ENCODE assay signal across 8 mouse cellular contexts in genomic region chr1:53706431-53707361, GRCm38 (mm10). TPM values are rescaled to one million over a fixed set of nuclear protein-coding genes. Genes with fewer than 3 reads are reported as not detected.
DNase-seq lines count a peak whose midpoint lies in the region; ATAC-seq and TF ChIP-seq lines count a peak whose summit lies in the region.

Gene Dnah7a (minus strand): TSS chr1:53706784.

- peak; percentile 74 for ATAC-seq in lung, embryonic 16.5 days (ENCODE audit: low read depth)

- peak within 1 kb of the TSS; percentile 84 for H3K4me2 ChIP-seq in lung, embryonic 16.5 days (ENCODE audit: low read depth, low read length)

- no peaks in the 10 kb centered on the region for H3K27me3 ChIP-seq in E14TG2a.4 (ENCODE audit: insufficient read depth, low read length)
- H3K27me3 ChIP-seq in lung, embryonic 16.5 days (ENCODE audit: control insufficient read depth, insufficient read depth, low read depth, low read length) = no peaks in the 10 kb centered on the region

- intact Hi-C loops in heart, postnatal 25 days (cut with DNase I) = no loop called here

- 18% methylated on average over 42 of the region's 42 CpGs for WGBS in bone marrow, adult 2 months
- 13% methylated on average over 42 of the region's 42 CpGs for WGBS in lung, embryonic 16.5 days

- TF ChIP-seq POLR2A in bone marrow, adult 2 months (IDR thresholded peaks at IDR 0.05; ENCODE audit: borderline replicate concordance, control insufficient read depth, low read depth, low read length) = no peak
- TF ChIP-seq POLR2A in embryonic fibroblast, embryonic 13.5 days (IDR thresholded peaks at IDR 0.05; ENCODE audit: low read depth, low read length) = no peak

- peak; percentile 20; the same call in 1 of the 2 replicates for TF ChIP-seq CTCF in E14TG2a.4 (conservative IDR thresholded peaks at IDR 0.05; ENCODE audit: low read length)
- no peak for TF ChIP-seq CTCF in bone marrow, adult 2 months (IDR thresholded peaks at IDR 0.05; ENCODE audit: control insufficient read depth, insufficient read depth, low read length)
- peak; percentile 26; the same call in 1 of the 2 replicates for TF ChIP-seq CTCF in embryonic fibroblast, embryonic 13.5 days (IDR thresholded peaks at IDR 0.05; ENCODE audit: borderline replicate concordance, insufficient read depth, low read length)

- H3K27ac ChIP-seq in bone marrow, adult 2 months (ENCODE audit: control insufficient read depth, insufficient read depth, low read depth, low read length, poor library complexity) = no peak within 1 kb of the TSS
- H3K27ac ChIP-seq in embryonic fibroblast, embryonic 13.5 days (ENCODE audit: insufficient read depth, low read length) = no peak within 1 kb of the TSS
- no peak within 1 kb of the TSS for H3K27ac ChIP-seq in lung, embryonic 16.5 days (ENCODE audit: low read length)

- H3K4me3 ChIP-seq in E14TG2a.4 (replicated peaks; ENCODE audit: low read length) = peak within 1 kb of the TSS; percentile 80
- H3K4me3 ChIP-seq in bone marrow, adult 2 months (replicated peaks; ENCODE audit: control insufficient read depth, low read depth, low read length) = peak within 1 kb of the TSS; percentile 3
- peak within 1 kb of the TSS; percentile 21 for H3K4me3 ChIP-seq in embryonic fibroblast, embryonic 13.5 days (ENCODE audit: insufficient read depth, low read length)
- H3K4me3 ChIP-seq in lung, embryonic 16.5 days (ENCODE audit: low read length) = peak within 1 kb of the TSS; percentile 51

- H3K4me1 ChIP-seq in E14TG2a.4 (replicated peaks; ENCODE audit: low read depth, low read length) = peaks cover 16% of the 10 kb centered on the region
- no peaks in the 10 kb centered on the region for H3K4me1 ChIP-seq in bone marrow, adult 2 months (ENCODE audit: control insufficient read depth, insufficient read depth, low read length)
- H3K4me1 ChIP-seq in embryonic fibroblast, embryonic 13.5 days (ENCODE audit: control insufficient read depth, insufficient read depth, low read length) = no peaks in the 10 kb centered on the region
- H3K4me1 ChIP-seq in lung, embryonic 16.5 days (replicated peaks; ENCODE audit: control insufficient read depth, insufficient read depth, low read length) = no peaks in the 10 kb centered on the region

- H3K9me3 ChIP-seq in E14TG2a.4 (ENCODE audit: low read length) = no peaks in the 10 kb centered on the region
- no peaks in the 10 kb centered on the region for H3K9me3 ChIP-seq in lung, embryonic 16.5 days (ENCODE audit: control insufficient read depth, low read length)

- peak within 1 kb of the TSS; percentile 56 for H3K9ac ChIP-seq in lung, embryonic 16.5 days (ENCODE audit: low read length)

- peak; percentile 2 for DNase-seq in heart, postnatal 25 days (ENCODE audit: low spot score)
- peak; percentile 67 to 78 for DNase-seq in layer of hippocampus, postnatal 10 days (ENCODE audit: low spot score in 2 of 2)
- peak; percentile 42 for DNase-seq in ovary, postnatal 36 days (ENCODE audit: low spot score)
- peak; percentile 38 for DNase-seq in yolk sac, embryonic 10.5 days (ENCODE audit: low spot score)

- no peaks in the 10 kb centered on the region for H3K36me3 ChIP-seq in E14TG2a.4 (ENCODE audit: insufficient read depth, low read length)
- H3K36me3 ChIP-seq in lung, embryonic 16.5 days (ENCODE audit: control insufficient read depth, insufficient read depth, low read length) = no peaks in the 10 kb centered on the region

RNA-seq across cellular contexts. Expression of gene Dnah7a, which starts in this region (rescaled TPM):
- polyA plus RNA-seq in bone marrow, adult 2 months (2011; ENCODE audit: insufficient read depth, insufficient read length, low replicate concordance, missing spikeins) = 0.25 TPM in 1 of 2 replicates, not detected in the other
- polyA plus RNA-seq in embryonic fibroblast, embryonic 13.5 days (2011; ENCODE audit: insufficient read length, low read depth, missing spikeins) = 0.49 TPM in 1 of 2 replicates, not detected in the other
- total RNA-seq in heart, postnatal 25 days (2021) = not detected
- 1 to 10 TPM; 5.7 to 6.2 TPM for total RNA-seq in layer of hippocampus, postnatal 10 days (2021)
- polyA plus RNA-seq in lung, embryonic 16.5 days (2015; fragmentation: Nextera tagmentation; extraction: Ambion mirVana) = 1.4 and 2.5 TPM in 2 replicates

Comparison
In these comparisons a context has a peak if more than half of its experiments do, and no peak if none do; other contexts are left out.
1. RNA of gene Dnah7a (total RNA-seq): 5.7 to 6.2 TPM in layer of hippocampus, postnatal 10 days; not detected in heart, postnatal 25 days; every median in the first group is over 4 times any median in the second.
2. Peak in DNase-seq in heart, postnatal 25 days; RNA of the gene not detected or under 1 TPM.
3. H3K4me3 ChIP-seq: peak in every context shown above with its lines; median percentile 80 in E14TG2a.4; 51 in lung, embryonic 16.5 days; 21 in embryonic fibroblast, embryonic 13.5 days; 3 in bone marrow, adult 2 months.
4. DNase-seq: peak in every context shown above with its lines; median percentile 72 in layer of hippocampus, postnatal 10 days; 42 in ovary, postnatal 36 days; 38 in yolk sac, embryonic 10.5 days; 2 in heart, postnatal 25 days.